Mouse (Mus musculus): ENCODE data around the gene Mobp. TPM values are rescaled to one million over a fixed set of nuclear protein-coding genes. Genes with fewer than 3 reads are reported as not detected.

The Mobp gene
- polyA plus RNA-seq, 1 experiment from 2014 or later, result 0.23 TPM

- Histone ChIP-seq H3K4me2 (no peak overlapping the region), H3K36me3 (no peaks in the 10 kb centered on the region), H3K4me3 (no peak overlapping the region), H3K27me3 (no peaks in the 10 kb centered on the region; the same call in 1 of the 2 replicates), H3K27ac (replicated peaks) (no peak overlapping the region), H3K4me1 (replicated peaks) (no peaks in the 10 kb centered on the region), H3K9me3 (no peaks in the 10 kb centered on the region), H3K9ac (no peak overlapping the region)
- no peak for ATAC-seq (ENCODE audit: low FRiP score, low read depth)
- WGBS, result 86% methylated on average over 13 of the region's 13 CpGs
Observed at GRCm38 (mm10) chr9:120144474-120144873, 5.0 kb upstream of the Mobp start.

- Histone ChIP-seq H3K27ac (replicated peaks) (no peak overlapping the region), H3K4me1 (replicated peaks) (no peaks in the 10 kb centered on the region), H3K27me3 (no peaks in the 10 kb centered on the region), H3K36me3 (no peaks in the 10 kb centered on the region), H3K4me2 (no peak overlapping the region), H3K4me3 (no peak overlapping the region), H3K9ac (no peak overlapping the region), H3K9me3 (no peaks in the 10 kb centered on the region)
- WGBS, result 76% methylated on average over 5 of the region's 5 CpGs
- ATAC-seq (ENCODE audit: low FRiP score, low read depth), result no peak
Observed at GRCm38 (mm10) chr9:120151152-120151551, 1.6 kb downstream of the Mobp start.

- H3K4me1 ChIP-seq (replicated peaks), result no peaks in the 10 kb centered on the region
- H3K9me3 ChIP-seq, result no peaks in the 10 kb centered on the region
- H3K36me3 ChIP-seq, result no peaks in the 10 kb centered on the region
- no peak for ATAC-seq (ENCODE audit: low FRiP score, low read depth)
- no peak overlapping the region for H3K27ac ChIP-seq (replicated peaks)
- no peak overlapping the region for H3K4me2 ChIP-seq
- H3K4me3 ChIP-seq, result no peak overlapping the region
- H3K9ac ChIP-seq, result no peak overlapping the region
- no peaks in the 10 kb centered on the region for H3K27me3 ChIP-seq
- 78% methylated on average over 12 of the region's 12 CpGs for WGBS
Observed at GRCm38 (mm10) chr9:120151906-120152399, 2.4 kb downstream of the Mobp start.

GRCm38 (mm10) chr9:120158047-120158446 lies 8.5 kb downstream of the Mobp start:
- 45% methylated on average over 4 of the region's 4 CpGs for WGBS
- Histone ChIP-seq H3K4me3 (no peak overlapping the region), H3K4me2 (no peak overlapping the region), H3K36me3 (no peaks in the 10 kb centered on the region), H3K4me1 (replicated peaks) (peaks cover 7% of the 10 kb centered on the region; the same call in 1 of the 2 replicates), H3K27me3 (no peaks in the 10 kb centered on the region), H3K9ac (no peak overlapping the region), H3K9me3 (no peaks in the 10 kb centered on the region), H3K27ac (replicated peaks) (no peak overlapping the region)
- ATAC-seq (ENCODE audit: low FRiP score, low read depth), result no peak

- H3K9me3 ChIP-seq, result no peaks in the 10 kb centered on the region
- H3K4me1 ChIP-seq (replicated peaks), result no peaks in the 10 kb centered on the region
- H3K4me2 ChIP-seq, result no peak overlapping the region
- H3K27ac ChIP-seq (replicated peaks), result no peak overlapping the region
- no peak for ATAC-seq (ENCODE audit: low FRiP score, low read depth)
- no peaks in the 10 kb centered on the region for H3K27me3 ChIP-seq
- H3K4me3 ChIP-seq, result no peak overlapping the region
- H3K9ac ChIP-seq, result no peak overlapping the region
- WGBS, result 88% methylated on average over 16 of the region's 16 CpGs
- H3K36me3 ChIP-seq, result no peaks in the 10 kb centered on the region
Observed at GRCm38 (mm10) chr9:120163862-120164261, 14.4 kb downstream of the Mobp start.

- H3K4me3 ChIP-seq, result no peak overlapping the region
- H3K9ac ChIP-seq, result no peak overlapping the region
- H3K27me3 ChIP-seq, result no peaks in the 10 kb centered on the region
- no peaks in the 10 kb centered on the region for H3K9me3 ChIP-seq
- H3K27ac ChIP-seq (replicated peaks), result no peak overlapping the region
- no peaks in the 10 kb centered on the region for H3K4me1 ChIP-seq (replicated peaks)
- H3K36me3 ChIP-seq, result no peaks in the 10 kb centered on the region
- no peak for ATAC-seq (ENCODE audit: low FRiP score, low read depth)
- H3K4me2 ChIP-seq, result no peak overlapping the region
- WGBS, result 72% methylated on average over 11 of the region's 11 CpGs
Observed at GRCm38 (mm10) chr9:120167826-120168225, 18.3 kb downstream of the Mobp start.

- H3K4me3 ChIP-seq, result no peak overlapping the region
- no peak overlapping the region for H3K27ac ChIP-seq (replicated peaks)
- H3K36me3 ChIP-seq, result no peaks in the 10 kb centered on the region
- ATAC-seq (ENCODE audit: low FRiP score, low read depth), result no peak
- no peak overlapping the region for H3K4me2 ChIP-seq
- no peaks in the 10 kb centered on the region for H3K9me3 ChIP-seq
- no peaks in the 10 kb centered on the region for H3K4me1 ChIP-seq (replicated peaks)
- H3K9ac ChIP-seq, result no peak overlapping the region
- H3K27me3 ChIP-seq, result no peaks in the 10 kb centered on the region
- 37% methylated on average over 5 of the region's 5 CpGs for WGBS
Observed at GRCm38 (mm10) chr9:120171295-120171694, 21.8 kb downstream of the Mobp start.

GRCm38 (mm10) chr9:120174436-120175137 lies 25.1 kb downstream of the Mobp start:
- Histone ChIP-seq H3K27ac (replicated peaks) (no peak overlapping the region), H3K9ac (no peak overlapping the region), H3K4me2 (no peak overlapping the region), H3K36me3 (no peaks in the 10 kb centered on the region), H3K4me1 (replicated peaks) (no peaks in the 10 kb centered on the region), H3K4me3 (no peak overlapping the region), H3K27me3 (no peaks in the 10 kb centered on the region), H3K9me3 (no peaks in the 10 kb centered on the region)
- WGBS, result 78% methylated on average over 18 of the region's 18 CpGs
- no peak for ATAC-seq (ENCODE audit: low FRiP score, low read depth)

GRCm38 (mm10) chr9:120178813-120179212 lies 29.3 kb downstream of the Mobp start:
- WGBS, result 93% methylated on average over 10 of the region's 10 CpGs

GRCm38 (mm10) chr9:120184499-120184898 lies 35.0 kb downstream of the Mobp start:
- H3K4me3 ChIP-seq, result no peak overlapping the region
- no peaks in the 10 kb centered on the region for H3K36me3 ChIP-seq
- no peaks in the 10 kb centered on the region for H3K27me3 ChIP-seq
- H3K9ac ChIP-seq, result no peak overlapping the region
- peak overlapping the region; percentile 27 for H3K4me2 ChIP-seq
- no peak overlapping the region for H3K27ac ChIP-seq (replicated peaks)
- ATAC-seq (ENCODE audit: low FRiP score, low read depth), result no peak
- WGBS, result 37% methylated on average over 13 of the region's 13 CpGs
- H3K4me1 ChIP-seq (replicated peaks), result no peaks in the 10 kb centered on the region
- no peaks in the 10 kb centered on the region for H3K9me3 ChIP-seq

More at GRCm38 (mm10) chr9:120178813-120179212, 29.3 kb downstream of the Mobp start:
- H3K4me3 ChIP-seq, result no peak overlapping the region
- no peak overlapping the region for H3K27ac ChIP-seq (replicated peaks)
- no peak overlapping the region for H3K4me2 ChIP-seq
- H3K9ac ChIP-seq, result no peak overlapping the region
- no peaks in the 10 kb centered on the region for H3K4me1 ChIP-seq (replicated peaks)
- H3K9me3 ChIP-seq, result no peaks in the 10 kb centered on the region
- H3K27me3 ChIP-seq, result no peaks in the 10 kb centered on the region
- no peaks in the 10 kb centered on the region for H3K36me3 ChIP-seq
- no peak for ATAC-seq (ENCODE audit: low FRiP score, low read depth)

GRCm38 (mm10) chr9:120186856-120187255 lies 37.3 kb downstream of the Mobp start:
- no peaks in the 10 kb centered on the region for H3K27me3 ChIP-seq
- H3K9me3 ChIP-seq, result no peaks in the 10 kb centered on the region
- H3K9ac ChIP-seq, result no peak overlapping the region
- H3K36me3 ChIP-seq, result no peaks in the 10 kb centered on the region
- no peak for ATAC-seq (ENCODE audit: low FRiP score, low read depth)
- H3K4me2 ChIP-seq, result no peak overlapping the region
- WGBS, result 85% methylated on average over 5 of the region's 5 CpGs
- H3K4me3 ChIP-seq, result no peak overlapping the region
- H3K4me1 ChIP-seq (replicated peaks), result 0 out of 2 replicates have a peak, but pooled peaks cover 7% of the 10 kb centered on the region
- no peak overlapping the region for H3K27ac ChIP-seq (replicated peaks)

- 36% methylated on average over 13 of the region's 13 CpGs for WGBS
- no peaks in the 10 kb centered on the region for H3K27me3 ChIP-seq
- peak; percentile 76 for ATAC-seq (ENCODE audit: low FRiP score, low read depth)
- no peaks in the 10 kb centered on the region for H3K9me3 ChIP-seq
- no peaks in the 10 kb centered on the region for H3K36me3 ChIP-seq
- peak overlapping the region; percentile 38 for H3K4me3 ChIP-seq
- peak overlapping the region; percentile 82 for H3K27ac ChIP-seq (replicated peaks)
- 0 out of 2 replicates have a peak, but pooled peaks cover 7% of the 10 kb centered on the region for H3K4me1 ChIP-seq (replicated peaks)
- peak overlapping the region; percentile 44 for H3K9ac ChIP-seq
- H3K4me2 ChIP-seq, result peak overlapping the region; percentile 56
Observed at GRCm38 (mm10) chr9:120190891-120191290, 41.4 kb downstream of the Mobp start.

Measured in hindbrain, embryonic 15.5 days (tissue).